Mouse (Mus musculus): ENCODE data around the gene 4930558K02Rik.

DNA sequence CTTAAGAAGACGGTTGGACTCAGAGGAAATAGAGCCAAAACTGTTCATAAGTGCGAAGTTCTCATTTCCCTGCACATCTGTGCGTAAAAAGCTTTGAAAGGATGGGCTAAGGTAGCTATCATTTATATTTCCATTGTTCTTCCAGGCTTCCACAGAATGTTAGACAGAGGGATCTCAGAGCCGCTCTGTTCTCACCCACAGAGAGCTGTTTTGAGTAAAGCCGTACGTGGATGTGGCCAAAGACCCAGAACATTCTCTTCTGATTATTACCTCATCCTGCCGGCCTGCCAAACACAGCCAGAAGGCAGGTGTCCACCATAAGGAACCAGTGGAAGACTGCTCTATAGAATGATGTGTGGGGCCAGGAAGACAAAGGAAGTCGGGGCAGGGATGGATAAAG lies 21.9 kb upstream of the 4930558K02Rik start:
- TF ChIP-seq POLR2A (IDR thresholded peaks at IDR 0.05; ENCODE audit: extremely low read depth, insufficient read depth, low read length): no peak
- no peak for TF ChIP-seq CTCF (IDR thresholded peaks at IDR 0.05; ENCODE audit: low read depth, low read length)

Measured in liver, adult 2 months (tissue).